Mouse (Mus musculus): ENCODE data around the gene Jund.

- no peak for TF ChIP-seq POLR2A (IDR thresholded peaks at IDR 0.05; ENCODE audit: borderline replicate concordance, low read depth, low read length)
- no peak for TF ChIP-seq CTCF (IDR thresholded peaks at IDR 0.05; ENCODE audit: low read depth, low read length)
Measured at GRCm38 (mm10) chr8:70745691-70746220, 47.0 kb downstream of the Jund start.

Measured in bone marrow macrophage, adult 2 months (primary cell).